Comparison of ENCODE assay signal across 26 mouse cellular contexts in the genomic region with DNA sequence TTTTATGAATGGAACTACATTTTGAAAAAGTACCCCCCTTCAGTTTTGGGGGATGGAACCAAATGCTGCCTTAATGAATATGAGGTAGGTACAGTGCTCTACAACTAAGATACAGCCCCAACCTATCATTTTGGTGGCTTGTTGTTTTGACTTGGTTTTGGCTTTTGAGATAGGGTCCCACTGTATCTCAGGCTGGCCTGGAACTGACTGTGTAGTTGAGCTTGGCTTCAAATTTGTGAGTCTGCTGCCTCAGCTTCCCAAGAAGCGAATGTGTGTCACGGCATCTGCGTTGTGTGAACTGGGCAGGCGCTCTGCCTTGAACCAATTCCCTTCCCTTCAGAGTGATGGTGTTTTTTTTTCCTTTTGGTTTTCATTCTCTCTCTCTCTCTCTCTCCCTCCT. TPM values are rescaled to one million over a fixed set of nuclear protein-coding genes. Genes with fewer than 3 reads are reported as not detected.
"Had no signal": no experiment of that assay in that cellular context is flagged by ENCODE, and none has a peak within 500 bp of the region (broad histone marks: within the 10 kb centered on the region; RNA-seq: fewer than 3 reads in every experiment).

No protein-coding gene starts in this region.

- DNase-seq: cerebellum, adult 9-10 months; cerebellum, adult 9-11 months; cerebellum, postnatal 10 days; cerebellum, postnatal 14 days; cerebellum, postnatal 25 days; cerebellum, postnatal 36 days; embryo, embryonic 11 days; forebrain, postnatal 0 days; gastrocnemius, adult 2 months; gastrocnemius, postnatal 10 days; gastrocnemius, postnatal 14 days; gastrocnemius, postnatal 25 days; gastrocnemius, postnatal 36 days; heart, adult 11 months; heart, adult 18-20 months; heart, adult 2 months had no signal

- H3K9ac ChIP-seq: embryonic facial prominence, embryonic 12.5 days; embryonic facial prominence, embryonic 13.5 days; embryonic facial prominence, embryonic 15.5 days; forebrain, embryonic 12.5 days; forebrain, embryonic 13.5 days; forebrain, embryonic 15.5 days; forebrain, postnatal 0 days had no signal

- H3K27ac ChIP-seq: embryonic facial prominence, embryonic 10.5 days; embryonic facial prominence, embryonic 12.5 days; embryonic facial prominence, embryonic 13.5 days; embryonic facial prominence, embryonic 15.5 days; forebrain, embryonic 10.5 days; forebrain, embryonic 12.5 days; forebrain, embryonic 13.5 days; forebrain, embryonic 15.5 days; gastrocnemius, adult 2 months; heart, adult 2 months; heart, embryonic 10.5 days had no signal

- H3K27me3 ChIP-seq: embryonic facial prominence, embryonic 12.5 days; embryonic facial prominence, embryonic 13.5 days; embryonic facial prominence, embryonic 15.5 days; forebrain, embryonic 12.5 days; forebrain, embryonic 13.5 days; forebrain, embryonic 15.5 days had no signal

- H3K36me3 ChIP-seq: forebrain, embryonic 12.5 days; forebrain, embryonic 15.5 days had no signal

- H3K9me3 ChIP-seq: embryonic facial prominence, embryonic 10.5 days; embryonic facial prominence, embryonic 12.5 days; embryonic facial prominence, embryonic 13.5 days; embryonic facial prominence, embryonic 15.5 days; forebrain, embryonic 10.5 days; forebrain, embryonic 12.5 days; forebrain, embryonic 13.5 days; forebrain, embryonic 15.5 days; heart, embryonic 10.5 days had no signal

- H3K4me1 ChIP-seq: embryonic facial prominence, embryonic 10.5 days; embryonic facial prominence, embryonic 12.5 days; embryonic facial prominence, embryonic 13.5 days; embryonic facial prominence, embryonic 15.5 days; forebrain, embryonic 10.5 days; forebrain, embryonic 12.5 days; forebrain, embryonic 13.5 days; forebrain, embryonic 15.5 days; heart, embryonic 10.5 days had no signal

- H3K4me3 ChIP-seq: embryonic facial prominence, embryonic 10.5 days; embryonic facial prominence, embryonic 12.5 days; embryonic facial prominence, embryonic 13.5 days; embryonic facial prominence, embryonic 15.5 days; erythroblast, embryonic 14.5 days; forebrain, embryonic 10.5 days; forebrain, embryonic 12.5 days; forebrain, embryonic 13.5 days; forebrain, embryonic 15.5 days; gastrocnemius, adult 2 months; heart, adult 2 months; heart, embryonic 10.5 days had no signal

RNA-seq across cellular contexts. Expression of gene Angptl4, which starts 10.0 kb away (rescaled TPM):
- polyA plus RNA-seq: erythroblast, embryonic 14.5 days had no signal
